Mouse (Mus musculus) MEL (cell line): Measurements from ENCODE around the gene Numbl. TPM values are rescaled to one million over a fixed set of nuclear protein-coding genes. Genes with fewer than 3 reads are reported as not detected.

Experiments used
- DNase-seq: peaks from one replicate; pipeline ENCODE4 v3.0.0; 2011; ENCODE audit warnings: low read depth, low spot score
- H3K27ac ChIP-seq: 2 replicates; pipeline ENCODE4 v1.5.1; 2012; ENCODE audit warnings: low read depth, mild to moderate bottlenecking, control low read depth, low read length, moderate library complexity; ENCODE audit not compliant: control insufficient read depth
- H3K27me3 ChIP-seq, 2 experiments: fragments of 150-350 bp in 1 of 2; sonication (generic) in 1 of 2; 2 replicates each; pipeline ENCODE4 v1.6.1; 2012; ENCODE audit warnings: low read length in 2 of 2, mild to moderate bottlenecking in 2 of 2, improper control_type of control experiment in 1 of 2, moderate library complexity in 1 of 2; ENCODE audit not compliant: insufficient read depth in 2 of 2, control insufficient read depth in 1 of 2
- H3K36me3 ChIP-seq, 2 experiments: 2 replicates each; pipeline ENCODE4 v1.6.1; 2012 to 2014; ENCODE audit warnings: low read length in 2 of 2, improper control_type of control experiment in 1 of 2, inconsistent platforms in 1 of 2, mild to moderate bottlenecking in 1 of 2; ENCODE audit not compliant: insufficient read depth in 2 of 2, control insufficient read depth in 1 of 2
- H3K4me1 ChIP-seq, 2 experiments: fragments of 150-350 bp in 1 of 2; sonication (generic) in 1 of 2; 2 replicates each; pipeline ENCODE4 v1.6.1; 2012; ENCODE audit warnings: low read length in 2 of 2, improper control_type of control experiment in 1 of 2, mild to moderate bottlenecking in 1 of 2; ENCODE audit not compliant: insufficient read depth in 2 of 2, control insufficient read depth in 1 of 2
- H3K4me3 ChIP-seq, 2 experiments: fragments of 150-350 bp in 1 of 2; sonication (generic) in 1 of 2; 2 replicates each; pipeline ENCODE4 v1.5.1; 2012; ENCODE audit warnings: low read depth in 2 of 2, low read length in 2 of 2, mild to moderate bottlenecking in 2 of 2, moderate library complexity in 2 of 2, control low read depth in 1 of 2, improper control_type of control experiment in 1 of 2; ENCODE audit not compliant: control insufficient read depth in 1 of 2, insufficient read depth in 1 of 2
- H3K79me2 ChIP-seq: 2 replicates; pipeline ENCODE4 v1.6.1; 2012; ENCODE audit warnings: mild to moderate bottlenecking, low read length, moderate library complexity; ENCODE audit not compliant: control insufficient read depth, poor library complexity, insufficient read depth
- H3K9ac ChIP-seq: 2 replicates; pipeline ENCODE4 v1.6.1; 2012; ENCODE audit warnings: low read depth, mild to moderate bottlenecking, control low read depth, low read length, moderate library complexity; ENCODE audit not compliant: control insufficient read depth, poor library complexity, severe bottlenecking
- H3K9me3 ChIP-seq: fragments of 150-350 bp; sonication (generic); replicated peaks from 2 replicates; pipeline ENCODE4 v1.6.1; 2012; ENCODE audit warnings: mild to moderate bottlenecking, low read length, improper control_type of control experiment, moderate library complexity; ENCODE audit not compliant: insufficient read depth
- CHD1 ChIP-seq: IDR thresholded peaks from 2 replicates; pipeline ENCODE4 v1.6.1; 2012; ENCODE audit warnings: low read depth, mild to moderate bottlenecking, inconsistent platforms, low read length, improper control_type of control experiment
- CHD2 ChIP-seq: IDR thresholded peaks from 2 replicates; pipeline ENCODE4 v1.6.1; 2011; ENCODE audit warnings: low read length, improper control_type of control experiment
- CTCF ChIP-seq, 3 experiments: IDR thresholded peaks in 2 of 3; conservative IDR thresholded peaks in 1 of 3; 2 replicates each; pipeline ENCODE4 v1.5.1; 2011 to 2012; ENCODE audit warnings: low read length in 3 of 3, low read depth in 2 of 3, mild to moderate bottlenecking in 2 of 3, improper control_type of control experiment in 1 of 3, inconsistent platforms in 1 of 3, mixed read lengths in 1 of 3, moderate library complexity in 1 of 3; ENCODE audit not compliant: control insufficient read depth in 1 of 3, insufficient read depth in 1 of 3, poor library complexity in 1 of 3, severe bottlenecking in 1 of 3
- E2F4 ChIP-seq: IDR thresholded peaks from 2 replicates; pipeline ENCODE4 v1.6.1; 2011; ENCODE audit warnings: low read depth, low read length, improper control_type of control experiment, borderline replicate concordance
- ELF1 ChIP-seq: IDR thresholded peaks from 2 replicates; pipeline ENCODE4 v1.6.1; 2014; ENCODE audit warnings: low read depth, mild to moderate bottlenecking, inconsistent platforms, low read length, improper control_type of control experiment, moderate library complexity
- GABPA ChIP-seq: IDR thresholded peaks from 2 replicates; pipeline ENCODE4 v1.6.1; 2012; ENCODE audit warnings: low read depth, mild to moderate bottlenecking, inconsistent platforms, low read length, improper control_type of control experiment, moderate library complexity
- HCFC1 ChIP-seq: IDR thresholded peaks from 2 replicates; pipeline ENCODE4 v1.6.1; 2012; ENCODE audit warnings: low read depth, mild to moderate bottlenecking, inconsistent platforms, low read length, improper control_type of control experiment, moderate library complexity
- JUND ChIP-seq: IDR thresholded peaks from 2 replicates; pipeline ENCODE4 v1.6.1; 2011; ENCODE audit warnings: low read depth, mild to moderate bottlenecking, improper control_type of control experiment, low read length
- KAT2A ChIP-seq: conservative IDR thresholded peaks from 2 replicates; pipeline ENCODE4 v1.6.1; 2012; ENCODE audit warnings: low read depth, low read length, improper control_type of control experiment, inconsistent platforms
- MAFK ChIP-seq: IDR thresholded peaks from 2 replicates; pipeline ENCODE4 v1.6.1; 2011; ENCODE audit warnings: low read depth, mild to moderate bottlenecking, low read length, improper control_type of control experiment, borderline replicate concordance
- MEF2A ChIP-seq: IDR thresholded peaks from 2 replicates; pipeline ENCODE4 v1.6.1; 2014; ENCODE audit warnings: low read depth, mild to moderate bottlenecking, inconsistent platforms, low read length, improper control_type of control experiment; ENCODE audit not compliant: poor library complexity, insufficient replicate concordance, severe bottlenecking; ENCODE audit errors: extremely low read depth
- MYB ChIP-seq: IDR thresholded peaks from 2 replicates; pipeline ENCODE4 v1.6.1; 2011; ENCODE audit warnings: mild to moderate bottlenecking, low read depth, low read length, improper control_type of control experiment
- NELFE ChIP-seq: IDR thresholded peaks from 2 replicates; pipeline ENCODE4 v1.6.1; 2011; ENCODE audit warnings: low read depth, low read length, improper control_type of control experiment
- NRF1 ChIP-seq: IDR thresholded peaks from 2 replicates; pipeline ENCODE4 v1.6.1; 2014; ENCODE audit warnings: low read depth, mild to moderate bottlenecking, inconsistent platforms, low read length, improper control_type of control experiment, moderate library complexity; ENCODE audit not compliant: poor library complexity, insufficient read depth, severe bottlenecking
- POLR2A ChIP-seq, 2 experiments: IDR thresholded peaks; 2 replicates each; pipeline ENCODE4 v1.6.1; 2011 to 2012; ENCODE audit warnings: low read length in 2 of 2, mild to moderate bottlenecking in 2 of 2, control low read depth in 1 of 2, improper control_type of control experiment in 1 of 2, low read depth in 1 of 2, moderate library complexity in 1 of 2; ENCODE audit not compliant: control insufficient read depth in 1 of 2, insufficient read depth in 1 of 2, poor library complexity in 1 of 2
- POLR2AphosphoS5 ChIP-seq: IDR thresholded peaks from 2 replicates; pipeline ENCODE4 v1.6.1; 2012; ENCODE audit warnings: low read depth, borderline replicate concordance, mild to moderate bottlenecking, inconsistent platforms, low read length, moderate library complexity, mixed read lengths
- RCOR1 ChIP-seq: IDR thresholded peaks from 2 replicates; pipeline ENCODE4 v1.6.1; 2012; ENCODE audit warnings: low read depth, mild to moderate bottlenecking, inconsistent platforms, low read length, improper control_type of control experiment
- SIN3A ChIP-seq: IDR thresholded peaks from 2 replicates; pipeline ENCODE4 v1.6.1; 2012; ENCODE audit warnings: low read length, improper control_type of control experiment, inconsistent platforms
- TAL1 ChIP-seq: IDR thresholded peaks from 2 replicates; pipeline ENCODE4 v1.6.1; 2012; ENCODE audit warnings: mild to moderate bottlenecking, inconsistent platforms, low read length, moderate library complexity, mixed read lengths
- TCF12 ChIP-seq: IDR thresholded peaks from 2 replicates; pipeline ENCODE4 v1.6.1; 2014; ENCODE audit warnings: low read depth, mild to moderate bottlenecking, inconsistent platforms, low read length, improper control_type of control experiment, moderate library complexity
- USF2 ChIP-seq, 2 experiments: IDR thresholded peaks; 2 replicates each; pipeline ENCODE4 v1.6.1; 2011 to 2012; ENCODE audit warnings: improper control_type of control experiment in 2 of 2, low read length in 2 of 2, borderline replicate concordance in 1 of 2, inconsistent platforms in 1 of 2, low read depth in 1 of 2, mild to moderate bottlenecking in 1 of 2; ENCODE audit not compliant: insufficient read depth in 1 of 2
- ZC3H11A ChIP-seq: IDR thresholded peaks from 2 replicates; pipeline ENCODE4 v1.6.1; 2012; ENCODE audit warnings: low read depth, mild to moderate bottlenecking, inconsistent platforms, low read length, improper control_type of control experiment
- ZKSCAN1 ChIP-seq: IDR thresholded peaks from 2 replicates; pipeline ENCODE4 v1.6.1; 2012; ENCODE audit warnings: low read depth, mild to moderate bottlenecking, inconsistent platforms, low read length, improper control_type of control experiment, moderate library complexity
- ZNF384 ChIP-seq: IDR thresholded peaks from 2 replicates; pipeline ENCODE4 v1.6.1; 2012; ENCODE audit warnings: low read depth, mild to moderate bottlenecking, inconsistent platforms, low read length, improper control_type of control experiment
- polyA plus RNA-seq, 2 experiments: library from polyadenylated mRNA; stranded (reverse) in 1 of 2; unstranded in 1 of 2; fragments of >175 nt in 1 of 2; fragments of >200 nt in 1 of 2; gene quantifications; 2 replicates each; pipeline versions ENCODE4 v1.2.1 to v1.2.4; 2012; ENCODE audit warnings: low replicate concordance in 2 of 2, low read depth in 1 of 2; ENCODE audit not compliant: insufficient read length in 2 of 2, insufficient read depth in 1 of 2, missing spikeins in 1 of 2
- total RNA-seq: library from RNA; depleted of rRNA; stranded (reverse); fragments of 300-350 nt; gene quantifications from 2 replicates; pipeline ENCODE4 v1.2.3, GENCODE M21; 2012

Gene Numbl
- total and polyA plus RNA-seq, 3 experiments = 2.2 to 10.6 TPM; not detected in 1

DNA sequence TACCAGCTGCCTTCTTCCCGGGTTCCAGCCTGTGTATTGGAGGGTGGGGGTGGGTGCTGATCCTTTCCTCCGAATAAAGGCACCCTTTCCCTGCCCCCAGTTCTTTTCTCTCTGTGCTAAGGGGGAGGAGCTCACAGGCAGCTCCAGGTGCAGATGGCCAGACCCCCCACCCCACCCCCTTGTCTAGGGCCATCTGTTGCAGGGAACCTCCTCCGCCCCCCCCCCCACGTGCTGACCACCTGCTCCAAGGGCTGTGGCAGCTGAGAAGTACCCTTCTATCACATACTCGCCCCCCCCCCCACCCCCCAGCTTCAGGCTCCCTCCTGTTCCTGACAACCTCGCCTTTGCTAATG, 405 bp upstream of the Numbl start:
- Histone ChIP-seq H3K4me1 (peaks cover 13 to 44% of the 10 kb centered on the region in 2 experiments), H3K27me3 (no peaks in the 10 kb centered on the region), H3K4me3 (peak overlapping the region; percentile 78 to 92), H3K79me2 (no peaks in the 10 kb centered on the region; the same call in 1 of the 2 replicates), H3K9me3 (no peaks in the 10 kb centered on the region), H3K36me3 (peaks cover 0 to 32% of the 10 kb centered on the region in 2 experiments; a peak in 2 of 4 replicates), H3K27ac (peak overlapping the region; percentile 88), H3K9ac (peak overlapping the region; percentile 79)
- TF ChIP-seq POLR2AphosphoS5 (no peak), TCF12 (0 out of 2 replicates have a peak, but pooled peaks have one; percentile 5)
- no peak for DNase-seq

DNA sequence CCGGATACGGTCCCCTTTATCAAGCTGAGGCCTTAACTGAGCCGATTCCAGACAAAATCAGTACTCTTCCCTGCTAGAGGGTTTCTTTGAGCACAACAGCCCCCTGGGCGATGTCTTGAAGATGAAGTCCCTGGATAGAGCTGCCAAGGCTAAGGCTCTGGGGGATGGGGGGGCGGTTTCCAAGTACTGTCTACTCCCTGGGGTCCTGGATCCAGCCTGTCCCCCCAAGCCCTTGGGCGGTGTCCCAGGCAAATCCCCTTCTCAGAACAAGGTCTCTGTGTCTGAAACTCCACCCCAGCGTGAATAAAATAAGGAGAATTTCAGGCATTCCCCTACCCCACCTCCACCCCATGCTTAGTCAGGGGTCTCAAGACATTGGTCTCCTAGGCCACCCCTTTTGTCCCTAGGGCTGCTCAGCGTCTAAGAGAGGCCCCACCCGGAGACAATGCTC, 1.1 kb downstream of the Numbl start:
- TF ChIP-seq ZNF384 = no peak
- TF ChIP-seq NELFE = no peak
- TF ChIP-seq USF2 (IDR thresholded peaks at IDR 0.05; ENCODE audit: borderline replicate concordance in 1 of 2, insufficient read depth in 1 of 2, low read depth in 1 of 2, low read length in 2 of 2) = no peak
- no peak for TF ChIP-seq ELF1
- no peak for TF ChIP-seq CTCF (IDR thresholded peaks at IDR 0.05 in 2 of 3, conservative IDR thresholded peaks at IDR 0.05 in 1 of 3; ENCODE audit: control insufficient read depth in 1 of 3, insufficient read depth in 1 of 3, low read depth in 2 of 3, low read length in 3 of 3, poor library complexity in 1 of 3, severe bottlenecking in 1 of 3)
- no peak for TF ChIP-seq CHD1
- TF ChIP-seq NRF1 = no peak
- TF ChIP-seq CHD2 = no peak
- no peak for TF ChIP-seq KAT2A
- no peak for TF ChIP-seq TCF12
- TF ChIP-seq POLR2A (IDR thresholded peaks at IDR 0.05; ENCODE audit: control insufficient read depth in 1 of 2, insufficient read depth in 1 of 2, low read depth in 1 of 2, low read length in 2 of 2, poor library complexity in 1 of 2) = no peak
- TF ChIP-seq ZKSCAN1 = no peak
- no peak for TF ChIP-seq E2F4
- peaks cover 13 to 42% of the 10 kb centered on the region in 2 experiments for H3K4me1 ChIP-seq
- DNase-seq = no peak
- H3K27ac ChIP-seq = no peak overlapping the region
- H3K79me2 ChIP-seq = no peaks in the 10 kb centered on the region; the same call in 1 of the 2 replicates
- peaks cover 0 to 30% of the 10 kb centered on the region in 2 experiments; a peak in 2 of 4 replicates for H3K36me3 ChIP-seq
- peak overlapping the region; percentile 75 for H3K9ac ChIP-seq
- H3K27me3 ChIP-seq = no peaks in the 10 kb centered on the region
- peak overlapping the region; percentile 57 to 84 for H3K4me3 ChIP-seq
- no peaks in the 10 kb centered on the region for H3K9me3 ChIP-seq

DNA sequence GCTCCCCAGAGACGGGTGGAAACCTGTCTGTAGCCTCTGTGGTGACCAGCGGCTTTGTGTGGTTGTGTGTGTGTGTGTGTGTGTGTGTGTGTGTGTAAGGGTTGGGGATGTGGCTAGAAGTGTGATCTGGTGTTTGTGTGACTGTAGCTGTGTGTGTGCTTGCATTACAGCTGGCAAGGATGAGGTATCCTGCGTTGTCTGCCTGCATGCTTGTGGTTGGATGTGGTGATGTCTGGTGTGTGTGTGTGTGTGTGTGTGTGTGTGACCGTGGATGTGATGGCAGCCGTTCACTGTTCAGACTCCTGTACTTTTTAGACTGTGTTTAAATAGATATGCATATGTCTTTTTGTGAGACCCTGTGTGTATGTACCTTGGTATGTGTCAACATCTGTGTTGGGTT, 1.5 kb downstream of the Numbl start:
- no peaks in the 10 kb centered on the region for H3K27me3 ChIP-seq
- no peaks in the 10 kb centered on the region for H3K9me3 ChIP-seq
- H3K4me1 ChIP-seq = peaks cover 9 to 37% of the 10 kb centered on the region in 2 experiments
- no peak for DNase-seq
- H3K79me2 ChIP-seq = no peaks in the 10 kb centered on the region; the same call in 1 of the 2 replicates
- no peak overlapping the region for H3K27ac ChIP-seq
- H3K9ac ChIP-seq = no peak overlapping the region
- peaks cover 0 to 28% of the 10 kb centered on the region in 2 experiments; a peak in 2 of 4 replicates for H3K36me3 ChIP-seq
- H3K4me3 ChIP-seq = no peak overlapping the region
- no peak for TF ChIP-seq HCFC1
- TF ChIP-seq CTCF (IDR thresholded peaks at IDR 0.05 in 2 of 3, conservative IDR thresholded peaks at IDR 0.05 in 1 of 3; ENCODE audit: control insufficient read depth in 1 of 3, insufficient read depth in 1 of 3, low read depth in 2 of 3, low read length in 3 of 3, poor library complexity in 1 of 3, severe bottlenecking in 1 of 3) = no peak
- TF ChIP-seq MAFK = no peak
- TF ChIP-seq ZC3H11A = no peak
- no peak for TF ChIP-seq NRF1
- no peak for TF ChIP-seq ELF1
- no peak for TF ChIP-seq ZNF384
- TF ChIP-seq RCOR1 = no peak
- TF ChIP-seq MYB = no peak
- TF ChIP-seq TAL1 = no peak
- no peak for TF ChIP-seq MEF2A
- no peak for TF ChIP-seq SIN3A
- TF ChIP-seq GABPA = no peak
- no peak for TF ChIP-seq JUND
- no peak for TF ChIP-seq TCF12
- TF ChIP-seq USF2 (IDR thresholded peaks at IDR 0.05; ENCODE audit: borderline replicate concordance in 1 of 2, insufficient read depth in 1 of 2, low read depth in 1 of 2, low read length in 2 of 2) = no peak
